Mouse (Mus musculus): ENCODE measurements at regions not wholly inside any gene's neighbourhood (a gene's known extent, or its start where the extent isn't known, plus 50 kb on each side); places are given as distances from the start of the nearest gene placed in this dataset.

DNA sequence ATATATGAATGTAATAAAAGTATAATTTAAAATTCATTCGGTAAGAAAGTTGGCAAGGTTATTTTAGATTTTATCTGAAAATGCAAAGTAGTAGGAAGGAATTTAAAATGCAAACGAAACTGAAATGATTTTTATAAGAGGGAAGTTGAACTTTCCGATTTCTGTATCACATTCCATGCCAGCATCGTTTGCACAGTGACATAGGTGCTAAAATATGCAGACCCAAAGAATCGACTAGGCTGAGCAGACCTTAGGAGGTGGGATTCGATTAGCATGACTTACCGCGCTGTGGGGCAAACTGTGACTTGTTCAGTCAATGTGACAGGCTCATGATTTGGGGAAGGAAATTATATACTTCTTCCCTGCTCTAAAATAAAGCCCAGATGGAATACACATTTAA, 596.2 kb downstream of the Gm19410 start:
- DNase-seq (ENCODE audit: extremely low read depth, low read depth): no peak

DNA sequence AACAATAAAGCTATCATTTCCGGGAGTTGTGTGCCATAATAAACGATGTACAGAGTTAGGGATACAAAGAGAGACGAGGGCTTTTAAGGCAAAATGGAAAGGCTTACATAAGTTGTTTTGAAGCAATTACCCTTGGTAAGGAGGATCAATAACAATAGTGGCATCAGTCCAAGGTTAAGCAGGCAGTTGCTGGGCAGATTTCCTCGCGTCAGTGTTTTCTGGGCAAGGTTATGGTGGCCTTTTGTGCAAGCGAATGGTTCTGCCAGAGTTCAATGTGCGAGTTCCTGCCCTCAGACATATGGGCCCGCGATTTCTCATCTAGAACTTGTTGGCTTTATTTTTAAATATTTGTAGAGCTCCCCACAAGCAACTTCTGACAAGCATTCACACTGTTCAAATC, 597.7 kb downstream of the Gm19410 start:
- no peak for DNase-seq (ENCODE audit: extremely low read depth, low read depth)

DNA sequence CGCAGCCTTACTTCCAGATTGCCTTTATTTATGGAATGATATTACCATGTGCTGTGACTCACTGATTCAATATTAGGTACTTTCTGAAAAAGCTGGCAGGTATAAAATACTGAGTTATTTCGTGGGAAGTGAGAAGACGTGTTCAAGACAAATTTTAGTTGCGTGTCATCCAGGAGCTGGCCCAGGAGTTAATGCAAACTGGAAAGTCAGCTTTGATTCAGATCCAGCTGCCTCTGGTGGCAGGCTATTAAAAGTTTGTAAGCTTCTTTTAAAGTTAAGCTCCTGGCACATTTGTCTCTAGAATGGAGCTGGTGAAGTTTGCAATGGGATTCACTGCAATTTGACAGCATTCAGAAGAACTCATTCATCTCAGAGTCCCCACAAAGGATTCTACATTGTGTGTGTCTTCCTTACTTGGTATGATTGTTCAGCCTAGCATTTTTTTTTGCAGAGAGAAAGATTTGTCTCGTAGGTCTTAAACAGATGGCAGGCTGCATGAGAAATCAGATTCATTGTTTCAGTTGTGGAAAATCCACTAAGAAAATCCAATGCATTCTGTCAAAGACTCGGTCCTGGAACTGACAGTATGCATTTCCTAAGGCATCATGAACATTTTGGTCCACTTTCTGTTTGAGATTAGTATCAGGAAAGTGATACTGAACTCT, 599.1 kb downstream of the Gm19410 start:
- no peak for DNase-seq (ENCODE audit: extremely low read depth, low read depth)

DNA sequence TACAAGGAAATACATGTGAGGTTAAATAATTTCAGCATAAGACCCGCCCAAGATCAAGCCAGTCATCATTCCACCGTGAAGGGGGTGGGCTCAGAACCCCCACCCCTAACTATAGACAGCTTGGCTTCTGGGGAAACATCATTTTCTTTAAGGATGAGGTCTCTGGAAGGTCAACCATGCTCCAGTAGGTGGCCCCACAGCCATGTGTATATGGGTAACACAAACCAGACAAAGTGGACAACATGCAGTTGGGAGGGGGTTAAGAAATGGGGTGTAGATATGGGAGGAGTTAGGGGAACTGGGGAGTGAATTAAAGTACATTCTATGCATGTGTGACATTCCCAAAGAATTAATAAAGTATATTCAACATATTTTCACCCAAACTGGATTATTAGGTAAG, 600.4 kb downstream of the Gm19410 start:
- DNase-seq (ENCODE audit: extremely low read depth, low read depth): no peak

DNA sequence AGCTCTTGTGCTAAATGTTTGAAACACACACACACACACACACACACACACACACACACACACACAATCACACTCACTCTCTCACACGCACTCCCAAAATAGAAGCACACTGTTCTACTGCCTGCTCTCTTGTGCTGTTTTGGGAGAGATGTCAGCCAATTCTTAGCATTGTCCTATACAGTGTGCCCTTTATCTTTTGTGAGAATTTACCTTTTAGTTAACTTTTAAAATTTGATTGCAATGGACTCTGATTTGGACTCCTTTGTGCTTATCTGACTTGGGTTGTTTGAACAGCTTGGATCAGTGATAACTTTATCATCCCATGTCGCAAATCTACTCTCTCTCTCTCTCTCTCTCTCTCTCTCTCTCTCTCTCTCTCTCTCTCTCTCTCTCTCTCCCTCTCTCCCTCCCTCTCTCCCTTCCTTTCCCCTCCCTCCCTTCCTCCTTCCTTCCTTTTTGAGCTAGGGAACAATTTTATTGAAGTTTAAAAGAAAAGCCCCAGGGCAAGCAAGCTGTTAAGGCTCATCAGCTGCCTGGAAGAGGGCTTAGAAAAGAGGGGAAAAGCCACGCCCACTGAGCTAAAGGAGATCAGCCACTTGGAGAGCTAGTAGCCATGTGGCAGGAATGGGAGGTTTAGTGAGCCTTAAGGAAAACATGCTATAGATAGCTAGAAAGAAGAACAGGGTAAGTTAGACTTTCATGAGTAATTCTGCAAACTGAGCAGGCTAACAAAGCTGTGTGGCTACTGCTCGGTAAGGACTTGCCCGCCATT, 611.2 kb downstream of the Gm19410 start:
- DNase-seq (ENCODE audit: extremely low read depth, low read depth): no peak

DNA sequence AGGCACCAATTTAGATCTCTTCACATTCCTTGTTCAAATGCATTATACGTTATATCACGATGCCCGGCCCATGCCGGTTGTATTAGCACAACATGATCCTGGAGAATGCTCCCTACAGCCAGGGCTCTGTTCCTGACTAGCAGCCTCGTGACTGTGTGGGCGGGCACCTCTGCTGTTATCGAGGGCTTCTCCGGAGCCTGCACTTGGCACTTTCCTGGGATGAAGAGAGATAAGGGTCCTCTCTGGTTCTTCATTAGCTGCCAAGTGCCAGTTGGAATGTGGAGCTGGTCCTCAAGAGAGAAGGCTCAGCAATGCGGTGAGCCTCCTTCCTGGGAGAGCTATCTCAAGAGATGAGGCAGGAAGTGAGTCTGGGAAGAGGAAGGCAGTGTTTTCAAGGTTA, 598.9 kb upstream of the AI429214 start:
- DNase-seq (ENCODE audit: extremely low read depth, low read depth): no peak

DNA sequence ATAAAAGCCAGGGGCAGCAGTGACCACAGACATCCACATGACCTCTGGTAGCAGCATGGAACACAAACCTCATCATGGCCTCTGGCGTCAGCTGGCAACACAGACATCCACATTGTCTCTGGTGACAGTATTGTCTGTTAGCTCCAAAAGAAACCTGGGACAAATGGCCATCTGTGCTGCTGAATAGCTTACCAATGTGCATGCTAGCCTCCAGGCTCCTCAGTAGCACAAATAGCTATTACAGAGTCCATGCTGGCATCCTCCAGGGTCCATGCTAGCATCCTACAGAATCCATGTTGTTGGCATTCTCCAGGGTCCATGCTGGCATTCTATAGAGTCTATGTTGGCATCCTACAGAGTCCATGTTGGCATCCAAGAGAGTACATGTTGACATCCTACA, 596.9 kb upstream of the AI429214 start:
- DNase-seq (ENCODE audit: extremely low read depth, low read depth): no peak

DNA sequence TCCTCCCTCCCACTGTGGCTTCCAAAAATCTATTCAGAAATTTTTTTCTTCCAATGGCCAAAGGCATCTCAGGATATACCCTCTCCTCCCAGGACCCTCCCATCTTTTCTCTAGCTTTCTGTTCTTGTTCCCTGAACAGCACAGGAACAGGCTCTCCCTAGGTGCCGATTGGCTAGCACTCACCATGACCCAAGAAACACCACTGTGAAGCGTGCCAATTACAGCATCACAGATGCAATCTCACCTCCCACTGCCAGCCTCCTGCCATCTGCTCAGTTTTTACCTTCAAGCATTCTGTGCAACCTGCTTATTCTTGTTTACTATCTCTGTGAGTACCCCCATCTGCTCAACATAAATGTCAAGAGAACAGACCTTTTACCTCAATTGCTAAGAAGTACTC, 586.7 kb upstream of the AI429214 start:
- no peak for DNase-seq (ENCODE audit: extremely low read depth, low read depth)

Data from MEL-GATA-1-ER (cell line).